Mouse (Mus musculus) heart, adult 2 months (tissue): ENCODE data around the gene Rsrc1. TPM values are rescaled to one million over a fixed set of nuclear protein-coding genes. Genes with fewer than 3 reads are reported as not detected.

Experiments
- DNase-seq, 2 experiments: peaks; one replicate each; pipeline ENCODE4 v3.0.0; 2021
- H3K27ac ChIP-seq: fragments of 200-600 bp; 2 replicates; pipeline ENCODE4 v1.8.1; 2022
- H3K27me3 ChIP-seq: fragments of 200-500 bp; 2 replicates; pipeline ENCODE4 v1.6.1; 2012; ENCODE audit warnings: mild to moderate bottlenecking, low read length, inconsistent platforms, mixed read lengths; ENCODE audit not compliant: control insufficient read depth, insufficient read depth
- H3K36me3 ChIP-seq: fragments of 200-500 bp; 2 replicates; pipeline ENCODE4 v1.6.1; 2012; ENCODE audit warnings: low read length, inconsistent platforms; ENCODE audit not compliant: control insufficient read depth, insufficient read depth
- H3K4me1 ChIP-seq: fragments of 200-500 bp; 2 replicates; pipeline ENCODE4 v1.6.1; 2011; ENCODE audit warnings: low read length; ENCODE audit not compliant: control insufficient read depth, insufficient read depth
- H3K4me3 ChIP-seq: fragments of 200-600 bp; 2 replicates; pipeline ENCODE4 v1.8.1; 2022
- H3K79me2 ChIP-seq: fragments of 200-500 bp; replicated peaks from 2 replicates; pipeline ENCODE4 v1.6.1; 2012; ENCODE audit warnings: mild to moderate bottlenecking, inconsistent platforms, low read length, moderate library complexity, mixed read lengths; ENCODE audit not compliant: control insufficient read depth, insufficient read depth
- H3K9ac ChIP-seq: fragments of 200-500 bp; 2 replicates; pipeline ENCODE4 v1.6.1; 2012; ENCODE audit warnings: low read depth, mild to moderate bottlenecking, control low read depth, inconsistent platforms, low read length, mixed read lengths
- CTCF ChIP-seq: fragments of 200-600 bp; IDR thresholded peaks from 2 replicates; pipeline ENCODE4 v1.8.1; 2022; ENCODE audit warnings: antibody characterized with exemption, mild to moderate bottlenecking, moderate library complexity
- EP300 ChIP-seq: fragments of 200-500 bp; IDR thresholded peaks from 2 replicates; pipeline ENCODE4 v1.6.1; 2011; ENCODE audit warnings: low read depth, low read length, control low read depth; ENCODE audit not compliant: insufficient read depth
- POLR2A ChIP-seq: fragments of 200-500 bp; IDR thresholded peaks from 2 replicates; pipeline ENCODE4 v1.6.1; 2011; ENCODE audit warnings: mild to moderate bottlenecking, low read depth, low read length, control low read depth; ENCODE audit not compliant: insufficient read depth
- WGBS: fragments of 180-500 bp; shearing (Covaris S2); methylation state at CpG from one replicate; pipeline ENCODE4 v1.1.7; 2018; 5-methylcytosine and 5-hydroxymethylcytosine counted together
- intact Hi-C: fragments of 180-260 bp; cut with DNase I; formaldehyde crosslinking; loops from one replicate; pipeline ENCODE4 v1.15.1; 2025
- polyA plus RNA-seq: library from polyadenylated mRNA; depleted of rRNA; stranded (reverse); fragments of >200 nt; gene quantifications from 2 replicates; pipeline ENCODE4 v1.2.3, GENCODE M21; 2012
- total RNA-seq, 2 experiments: library from RNA; stranded (reverse); gene quantifications; 2 replicates each; pipeline ENCODE4 v1.2.3; 2021

Gene Rsrc1
- total and polyA plus RNA-seq, 3 experiments = 2.4 to 11.0 (median 10.6) TPM

GRCm38 (mm10) chr3:66970261-66970660 is 10.9 kb upstream of the Rsrc1 start:
- WGBS = 9% methylated on average over 10 of the region's 10 CpGs
- Histone ChIP-seq H3K79me2 (no peaks in the 10 kb centered on the region), H3K4me1 (no peaks in the 10 kb centered on the region), H3K9ac (no peak overlapping the region), H3K27ac (no peak overlapping the region), H3K36me3 (no peaks in the 10 kb centered on the region), H3K4me3 (no peak overlapping the region), H3K27me3 (peaks cover 22% of the 10 kb centered on the region)
- DNase-seq = no peak
- intact Hi-C loops = loop anchor here (2.0 kb wide), 1 partner anchor 17 kb away; no protein-coding TSS in a partner anchor
- TF ChIP-seq EP300 = no peak
- no peak for TF ChIP-seq CTCF
- TF ChIP-seq POLR2A = no peak

GRCm38 (mm10) chr3:66970661-66971331 is 10.4 kb upstream of the Rsrc1 start:
- Histone ChIP-seq H3K27me3 (peaks cover 22% of the 10 kb centered on the region), H3K9ac (no peak overlapping the region), H3K79me2 (no peaks in the 10 kb centered on the region), H3K4me3 (no peak overlapping the region), H3K4me1 (no peaks in the 10 kb centered on the region), H3K27ac (no peak overlapping the region), H3K36me3 (no peaks in the 10 kb centered on the region)
- intact Hi-C loops = loop anchor here (2.0 kb wide), 1 partner anchor 16 kb away; no protein-coding TSS in a partner anchor
- 7% methylated on average over 29 of the region's 29 CpGs for WGBS
- peak in 1 of 2 experiments; percentile 21 for DNase-seq
- TF ChIP-seq CTCF (no peak), POLR2A (no peak), EP300 (no peak)

DNA sequence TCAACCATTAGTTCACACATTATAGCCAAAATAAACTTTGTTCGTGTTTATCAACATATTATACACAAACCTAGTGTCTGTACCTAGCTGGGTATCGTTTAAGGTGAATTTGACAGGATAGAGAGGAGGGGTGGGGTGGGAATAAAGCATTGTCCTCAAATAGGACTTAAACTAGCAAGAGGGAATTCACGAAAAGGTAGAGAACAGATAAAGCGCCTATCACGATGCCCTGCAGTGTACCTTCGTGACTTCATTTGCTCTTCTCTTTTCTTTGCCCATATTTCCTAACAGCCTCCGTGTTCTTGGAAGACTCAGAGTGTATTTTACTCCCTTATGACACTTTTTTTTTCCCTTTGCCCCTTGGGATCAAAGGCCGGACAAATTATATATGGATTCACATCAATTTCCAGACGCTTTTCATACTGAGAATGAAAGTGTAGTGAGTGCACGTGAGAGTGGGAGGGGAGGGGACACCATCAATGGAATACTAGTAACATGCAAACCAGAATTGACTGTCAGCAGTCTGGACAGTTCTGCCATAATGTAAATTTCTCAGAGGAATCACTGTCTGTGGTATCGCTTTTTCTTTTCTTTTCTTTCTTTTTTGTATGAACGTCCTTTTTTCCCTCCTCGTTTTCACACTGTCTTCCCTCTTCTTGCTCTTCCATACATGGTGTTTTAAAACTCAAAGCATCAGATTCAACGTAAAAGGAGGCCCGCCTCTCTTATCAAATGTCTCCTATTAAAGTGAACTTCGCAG is 8.8 kb upstream of the Rsrc1 start:
- no peak overlapping the region for H3K27ac ChIP-seq
- peaks cover 22% of the 10 kb centered on the region for H3K27me3 ChIP-seq
- no peak overlapping the region for H3K9ac ChIP-seq
- H3K4me1 ChIP-seq = no peaks in the 10 kb centered on the region
- H3K4me3 ChIP-seq = no peak overlapping the region
- intact Hi-C loops = no loop called here
- no peaks in the 10 kb centered on the region for H3K36me3 ChIP-seq
- DNase-seq = no peak
- TF ChIP-seq EP300 = no peak
- TF ChIP-seq POLR2A = no peak
- TF ChIP-seq CTCF = no peak
- WGBS = 20% methylated on average over 16 of the region's 16 CpGs
- H3K79me2 ChIP-seq = no peaks in the 10 kb centered on the region

DNA sequence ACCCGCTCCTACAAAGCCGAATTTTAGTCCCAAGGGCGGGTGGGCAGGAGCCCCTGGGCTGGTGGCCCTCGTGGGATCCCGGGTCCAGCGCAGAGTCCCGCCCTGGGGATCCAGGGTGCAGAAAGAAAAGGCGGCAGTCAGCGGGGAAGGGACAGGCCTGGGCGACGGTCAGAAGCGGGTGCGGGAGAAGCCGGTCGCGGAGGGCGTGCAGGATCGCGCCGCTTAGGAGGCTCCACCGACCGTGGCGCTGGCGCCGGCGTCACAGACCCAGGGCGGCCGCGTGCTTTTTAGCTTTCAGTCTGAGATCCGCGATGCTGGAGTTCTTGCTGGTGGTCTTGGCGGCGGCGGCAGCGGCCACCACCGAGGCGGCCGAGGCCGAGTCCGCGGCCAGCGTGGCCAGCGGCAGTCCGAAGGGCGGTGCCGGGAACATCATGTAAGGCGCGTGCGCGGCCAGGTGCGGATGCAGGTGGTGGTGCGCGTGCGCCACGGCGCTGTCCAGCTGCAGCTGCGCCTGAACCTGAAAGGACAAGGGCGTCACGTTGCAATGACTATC is 7.7 kb upstream of the Rsrc1 start:
- intact Hi-C loops = no loop called here
- no peaks in the 10 kb centered on the region for H3K36me3 ChIP-seq
- TF ChIP-seq CTCF (no peak), EP300 (no peak), POLR2A (no peak)
- H3K4me1 ChIP-seq = no peaks in the 10 kb centered on the region
- peak overlapping the region; percentile 36 for H3K4me3 ChIP-seq
- no peaks in the 10 kb centered on the region for H3K79me2 ChIP-seq
- DNase-seq = peak; percentile 40 to 60
- no peak overlapping the region for H3K27ac ChIP-seq
- H3K27me3 ChIP-seq = peaks cover 25% of the 10 kb centered on the region
- 8% methylated on average over 59 of the region's 59 CpGs for WGBS
- no peak overlapping the region for H3K9ac ChIP-seq

- 16% methylated on average over 3 of the region's 3 CpGs for WGBS
- intact Hi-C loops = no loop called here
- H3K27me3 ChIP-seq = peaks cover 34% of the 10 kb centered on the region
- TF ChIP-seq CTCF = no peak
- no peak for TF ChIP-seq POLR2A
- no peak for TF ChIP-seq EP300
- H3K4me1 ChIP-seq = no peaks in the 10 kb centered on the region; the same call in 1 of the 2 replicates
- H3K9ac ChIP-seq = no peak overlapping the region
- no peak overlapping the region for H3K27ac ChIP-seq
- DNase-seq = no peak
- no peak overlapping the region for H3K4me3 ChIP-seq
- no peaks in the 10 kb centered on the region for H3K36me3 ChIP-seq
- H3K79me2 ChIP-seq = no peaks in the 10 kb centered on the region
These were observed 6.7 kb upstream of the Rsrc1 start for GRCm38 (mm10) chr3:66974501-66974900.
